Mouse (Mus musculus): ENCODE measurements around the gene Shisa8. TPM values are rescaled to one million over a fixed set of nuclear protein-coding genes. Genes with fewer than 3 reads are reported as not detected.
A peak's percentile ranks its signal among the peaks of the same experiment; 100 is the strongest.

Shisa8 gene
- total and polyA plus RNA-seq, 2 experiments from 2014 or later: 7.5 to 34.7 TPM

- Histone ChIP-seq H3K36me3 (ENCODE audit: insufficient read depth, low read length) (peaks cover 88% of the 10 kb centered on the region), H3K4me1 (ENCODE audit: insufficient read depth, low read length) (no peaks in the 10 kb centered on the region), H3K9ac (replicated peaks; ENCODE audit: low read length) (no peak overlapping the region), H3K27ac (no peak overlapping the region), H3K9me3 (ENCODE audit: low read length) (no peaks in the 10 kb centered on the region), H3K27me3 (ENCODE audit: insufficient read depth, low read length) (no peaks in the 10 kb centered on the region), H3K4me2 (ENCODE audit: low read depth, low read length) (no peak overlapping the region), H3K4me3 (ENCODE audit: low read length) (no peak overlapping the region)
- ATAC-seq (no peak), DNase-seq (ENCODE audit: low spot score) (no peak)
- no peak for TF ChIP-seq CTCF (IDR thresholded peaks at IDR 0.05; ENCODE audit: low read depth)
- WGBS: 89% methylated on average over 7 of the region's 7 CpGs
Observed at GRCm38 (mm10) chr15:82198342-82198741, 14.3 kb downstream of the Shisa8 start.

GRCm38 (mm10) chr15:82197937-82198336, 14.7 kb downstream of the Shisa8 start:
- Histone ChIP-seq H3K36me3 (ENCODE audit: insufficient read depth, low read length) (peaks cover 88% of the 10 kb centered on the region), H3K4me1 (ENCODE audit: insufficient read depth, low read length) (no peaks in the 10 kb centered on the region), H3K4me2 (ENCODE audit: low read depth, low read length) (no peak overlapping the region), H3K27ac (no peak overlapping the region), H3K9me3 (ENCODE audit: low read length) (no peaks in the 10 kb centered on the region), H3K27me3 (ENCODE audit: insufficient read depth, low read length) (no peaks in the 10 kb centered on the region), H3K4me3 (ENCODE audit: low read length) (no peak overlapping the region), H3K9ac (replicated peaks; ENCODE audit: low read length) (no peak overlapping the region)
- WGBS: 88% methylated on average over 11 of the region's 11 CpGs
- no peak for TF ChIP-seq CTCF (IDR thresholded peaks at IDR 0.05; ENCODE audit: low read depth)
- ATAC-seq (no peak), DNase-seq (ENCODE audit: low spot score) (no peak)

- Histone ChIP-seq H3K9ac (replicated peaks; ENCODE audit: low read length) (no peak overlapping the region), H3K4me2 (ENCODE audit: low read depth, low read length) (no peak overlapping the region), H3K4me3 (ENCODE audit: low read length) (no peak overlapping the region), H3K9me3 (ENCODE audit: low read length) (no peaks in the 10 kb centered on the region), H3K27me3 (ENCODE audit: insufficient read depth, low read length) (no peaks in the 10 kb centered on the region), H3K4me1 (ENCODE audit: insufficient read depth, low read length) (no peaks in the 10 kb centered on the region), H3K27ac (no peak overlapping the region), H3K36me3 (ENCODE audit: insufficient read depth, low read length) (peaks cover 89% of the 10 kb centered on the region)
- ATAC-seq (no peak), DNase-seq (ENCODE audit: low spot score) (no peak)
- TF ChIP-seq CTCF (IDR thresholded peaks at IDR 0.05; ENCODE audit: low read depth): no peak
- WGBS: 91% methylated on average over 10 of the region's 10 CpGs
Observed at GRCm38 (mm10) chr15:82197246-82197750, 15.3 kb downstream of the Shisa8 start.

- Histone ChIP-seq H3K4me1 (ENCODE audit: insufficient read depth, low read length) (no peaks in the 10 kb centered on the region), H3K4me2 (ENCODE audit: low read depth, low read length) (no peak overlapping the region), H3K9ac (replicated peaks; ENCODE audit: low read length) (no peak overlapping the region), H3K27ac (no peak overlapping the region), H3K4me3 (ENCODE audit: low read length) (no peak overlapping the region), H3K27me3 (ENCODE audit: insufficient read depth, low read length) (no peaks in the 10 kb centered on the region), H3K36me3 (ENCODE audit: insufficient read depth, low read length) (peaks cover 89% of the 10 kb centered on the region), H3K9me3 (ENCODE audit: low read length) (no peaks in the 10 kb centered on the region)
- TF ChIP-seq CTCF (IDR thresholded peaks at IDR 0.05; ENCODE audit: low read depth): no peak
- WGBS: 73% methylated on average over 12 of the region's 12 CpGs
- no peak for ATAC-seq
- no peak for DNase-seq (ENCODE audit: low spot score)
Observed at GRCm38 (mm10) chr15:82196300-82196699, 16.3 kb downstream of the Shisa8 start.

- no peak overlapping the region for H3K4me3 ChIP-seq (ENCODE audit: low read length)
- DNase-seq (ENCODE audit: low spot score) (no peak), ATAC-seq (0 out of 2 replicates have a peak, but pooled peaks have one; percentile 21)
- 0 out of 2 replicates have a peak overlapping the region, but pooled peaks have one; percentile 7 for H3K27ac ChIP-seq
- no peaks in the 10 kb centered on the region for H3K9me3 ChIP-seq (ENCODE audit: low read length)
- H3K9ac ChIP-seq (replicated peaks; ENCODE audit: low read length): no peak overlapping the region
- H3K27me3 ChIP-seq (ENCODE audit: insufficient read depth, low read length): no peaks in the 10 kb centered on the region
- no peak overlapping the region for H3K4me2 ChIP-seq (ENCODE audit: low read depth, low read length)
- no peaks in the 10 kb centered on the region for H3K4me1 ChIP-seq (ENCODE audit: insufficient read depth, low read length)
- 66% methylated on average over 8 of the region's 8 CpGs for WGBS
- H3K36me3 ChIP-seq (ENCODE audit: insufficient read depth, low read length): peaks cover 62% of the 10 kb centered on the region
- TF ChIP-seq CTCF (IDR thresholded peaks at IDR 0.05; ENCODE audit: low read depth): no peak
Observed at GRCm38 (mm10) chr15:82192617-82193016, 20.0 kb downstream of the Shisa8 start.

GRCm38 (mm10) chr15:82188481-82189240, 24.0 kb downstream of the Shisa8 start:
- Histone ChIP-seq H3K9ac (replicated peaks; ENCODE audit: low read length) (no peak overlapping the region), H3K4me1 (ENCODE audit: insufficient read depth, low read length) (no peaks in the 10 kb centered on the region), H3K27me3 (ENCODE audit: insufficient read depth, low read length) (no peaks in the 10 kb centered on the region), H3K4me2 (ENCODE audit: low read depth, low read length) (no peak overlapping the region), H3K9me3 (ENCODE audit: low read length) (no peaks in the 10 kb centered on the region), H3K27ac (no peak overlapping the region), H3K4me3 (ENCODE audit: low read length) (no peak overlapping the region), H3K36me3 (ENCODE audit: insufficient read depth, low read length) (peaks cover 54% of the 10 kb centered on the region)
- ATAC-seq: no peak
- TF ChIP-seq CTCF (IDR thresholded peaks at IDR 0.05; ENCODE audit: low read depth): peak; percentile 67
- DNase-seq (ENCODE audit: low spot score): peak; percentile 63
- 60% methylated on average over 10 of the region's 10 CpGs for WGBS

- WGBS: 79% methylated on average over 1 of the region's 1 CpGs
- no peaks in the 10 kb centered on the region for H3K4me1 ChIP-seq (ENCODE audit: insufficient read depth, low read length)
- ATAC-seq: no peak
Observed at GRCm38 (mm10) chr15:82187924-82188323, 24.7 kb downstream of the Shisa8 start.

More at GRCm38 (mm10) chr15:82187924-82188323, 24.7 kb downstream of the Shisa8 start:
- Histone ChIP-seq H3K27me3 (ENCODE audit: insufficient read depth, low read length) (no peaks in the 10 kb centered on the region), H3K27ac (0 out of 2 replicates have a peak overlapping the region, but pooled peaks have one; percentile 32), H3K36me3 (ENCODE audit: insufficient read depth, low read length) (peaks cover 54% of the 10 kb centered on the region), H3K4me2 (ENCODE audit: low read depth, low read length) (no peak overlapping the region), H3K4me3 (ENCODE audit: low read length) (no peak overlapping the region), H3K9ac (replicated peaks; ENCODE audit: low read length) (no peak overlapping the region), H3K9me3 (ENCODE audit: low read length) (no peaks in the 10 kb centered on the region)
- no peak for TF ChIP-seq CTCF (IDR thresholded peaks at IDR 0.05; ENCODE audit: low read depth)
- no peak for DNase-seq (ENCODE audit: low spot score)

Measured in hindbrain, postnatal 0 days (tissue).